Mouse (Mus musculus) spleen, postnatal 36 days (tissue): Measurements from ENCODE around the gene Mprip.
A peak's percentile ranks its signal among the peaks of the same experiment; 100 is the strongest.
"Not testable (repeated sequence)": the region's sequence is repeated elsewhere in the genome, so short reads cannot be mapped to it uniquely, and the experiment has no call there.

ENCODE experiments used
- DNase-seq, 2 experiments: peaks; one replicate each; pipeline ENCODE4 v3.0.0; 2022; ENCODE audit warnings: low spot score in 2 of 2, mixed read lengths in 1 of 2

Mprip gene

GRCm38 (mm10) chr11:59707931-59708611 is 47.0 kb downstream of the Mprip start:
- peak; percentile 5 to 13 for DNase-seq

- DNase-seq = no peak
Observed at GRCm38 (mm10) chr11:59715424-59715840, 54.3 kb downstream of the Mprip start.

GRCm38 (mm10) chr11:59717801-59718291 is 56.7 kb downstream of the Mprip start:
- DNase-seq = no peak

- DNase-seq = no peak
Observed at GRCm38 (mm10) chr11:59719185-59719584, 58.1 kb downstream of the Mprip start.

- DNase-seq = no peak
Observed at GRCm38 (mm10) chr11:59721385-59721784, 60.3 kb downstream of the Mprip start.

- no peak for DNase-seq
Observed at GRCm38 (mm10) chr11:59727204-59727603, 66.1 kb downstream of the Mprip start.

- no peak for DNase-seq
Observed at GRCm38 (mm10) chr11:59731821-59732220, 70.7 kb downstream of the Mprip start.

GRCm38 (mm10) chr11:59732407-59733066 is 71.4 kb downstream of the Mprip start:
- DNase-seq = peak; percentile 4 to 20

GRCm38 (mm10) chr11:59733600-59733999 is 72.5 kb downstream of the Mprip start:
- not testable (repeated sequence) for DNase-seq

GRCm38 (mm10) chr11:59734335-59734734 is 73.2 kb downstream of the Mprip start:
- no peak for DNase-seq

- not testable (repeated sequence) for DNase-seq
Observed at GRCm38 (mm10) chr11:59735938-59736337, 74.8 kb downstream of the Mprip start.

- DNase-seq = no peak
Observed at GRCm38 (mm10) chr11:59737250-59737649, 76.1 kb downstream of the Mprip start.

- peak; percentile 64 to 65 for DNase-seq
Observed at GRCm38 (mm10) chr11:59739996-59740395, 78.9 kb downstream of the Mprip start.

- no peak for DNase-seq
Observed at GRCm38 (mm10) chr11:59741915-59742314, 80.8 kb downstream of the Mprip start.

GRCm38 (mm10) chr11:59743307-59743706 is 82.2 kb downstream of the Mprip start:
- no peak for DNase-seq

GRCm38 (mm10) chr11:59743712-59744111 is 82.6 kb downstream of the Mprip start:
- no peak for DNase-seq

GRCm38 (mm10) chr11:59744374-59744773 is 83.3 kb downstream of the Mprip start:
- no peak for DNase-seq

- DNase-seq = no peak
Observed at GRCm38 (mm10) chr11:59745851-59746250, 84.7 kb downstream of the Mprip start.

GRCm38 (mm10) chr11:59746614-59747013 is 85.5 kb downstream of the Mprip start:
- DNase-seq = peak; percentile 29 to 33

GRCm38 (mm10) chr11:59749050-59749449 is 87.9 kb downstream of the Mprip start:
- no peak for DNase-seq

- DNase-seq = no peak
Observed at GRCm38 (mm10) chr11:59754504-59754903, 93.4 kb downstream of the Mprip start.

- no peak for DNase-seq
Observed at GRCm38 (mm10) chr11:59756351-59756750, 95.2 kb downstream of the Mprip start.
